Mouse (Mus musculus) c-Kit-positive CD71-positive TER-119-positive erythroid progenitor cells, embryonic 14.5 days (primary cell): ENCODE measurements around the gene Mtrex.
A peak's percentile ranks its signal among the peaks of the same experiment; 100 is the strongest.

Experiments
- DNase-seq: peaks from one replicate; pipeline ENCODE4 v3.0.0-alpha.2; 2013; ENCODE audit warnings: low spot score

The Mtrex gene

DNA sequence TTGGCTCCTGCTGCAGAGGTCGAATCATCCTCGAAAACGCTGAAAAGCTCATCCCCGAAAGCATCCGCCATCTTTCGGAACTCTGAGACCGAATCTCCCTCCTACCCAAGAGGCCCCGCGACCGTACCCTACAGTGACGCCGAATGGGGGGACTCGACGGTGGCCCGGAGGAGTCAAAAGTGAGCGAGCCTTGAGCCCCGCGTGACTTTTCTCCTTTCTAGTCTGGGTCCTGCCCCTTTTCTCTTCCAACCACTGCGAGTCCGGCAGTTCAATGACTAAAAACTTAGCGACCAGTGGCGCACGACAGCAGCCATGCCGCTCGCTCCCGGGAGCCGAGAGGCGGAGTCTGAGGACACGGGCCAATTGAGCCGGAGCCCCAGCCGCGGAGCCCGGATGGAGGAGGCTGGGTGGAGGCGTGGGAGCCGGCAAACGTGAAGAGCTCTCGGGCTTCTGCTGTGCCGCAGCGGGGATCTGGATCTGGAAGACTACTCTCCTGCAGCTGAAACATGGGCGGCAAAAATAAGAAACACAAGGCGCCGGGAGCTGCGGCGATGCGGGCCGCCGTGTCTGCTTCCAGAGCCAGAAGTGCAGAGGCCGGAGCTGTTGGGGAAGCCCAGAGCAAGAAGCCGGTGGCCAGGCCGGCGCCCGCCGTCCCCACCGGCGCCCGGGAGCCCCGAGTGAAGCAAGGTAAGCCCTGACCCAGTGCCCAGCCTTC is at the start of gene Mtrex, which contains the start of gene Dhx29:
TSS of gene Mtrex (minus strand) at position 112 of the 715 bp plus-strand sequence.
TSS of gene Dhx29 (plus strand) at position 168 of the 715 bp plus-strand sequence.
- DNase-seq, result peak; percentile 97

DNA sequence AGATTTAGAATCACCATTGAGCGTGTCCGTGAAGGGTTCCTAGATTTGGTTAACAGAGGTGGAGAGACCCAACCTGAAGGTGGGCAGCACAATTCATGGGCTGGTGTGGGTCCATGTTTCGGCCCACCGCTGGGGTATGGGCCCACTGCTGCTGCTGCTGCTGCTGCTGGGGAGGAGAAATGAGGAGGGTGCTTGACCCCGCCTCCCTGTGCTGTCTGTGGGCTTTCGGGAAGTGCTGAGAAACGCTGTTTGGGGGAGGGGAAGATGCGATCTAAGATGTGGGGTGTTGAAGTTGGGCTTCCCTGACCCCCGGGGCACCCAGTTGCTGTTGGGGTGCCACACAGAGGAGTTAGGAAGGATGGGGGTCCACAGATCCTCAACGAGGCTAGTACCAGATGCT is 49.5 kb upstream of the Mtrex start:
- DNase-seq, result no peak

DNA sequence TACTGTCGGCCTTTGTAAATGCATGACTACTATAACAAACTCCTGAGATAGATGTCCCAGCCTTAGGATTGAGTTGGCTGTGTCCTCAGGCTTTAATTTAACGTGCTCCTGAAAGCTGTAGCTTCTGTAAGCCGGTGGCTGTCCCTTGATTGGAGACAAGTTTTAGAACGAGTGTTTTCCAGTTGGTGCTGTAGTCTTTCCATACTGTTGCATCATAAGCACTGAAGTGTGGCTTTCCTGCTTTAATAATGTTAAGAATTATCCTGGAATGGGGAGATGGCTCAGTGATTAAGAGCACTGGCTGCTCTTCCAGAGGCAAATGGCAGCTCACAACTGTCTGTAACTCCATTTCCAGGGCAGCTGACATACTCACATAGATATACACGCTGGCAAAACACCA is 40.1 kb upstream of the Mtrex start:
- no peak for DNase-seq

DNA sequence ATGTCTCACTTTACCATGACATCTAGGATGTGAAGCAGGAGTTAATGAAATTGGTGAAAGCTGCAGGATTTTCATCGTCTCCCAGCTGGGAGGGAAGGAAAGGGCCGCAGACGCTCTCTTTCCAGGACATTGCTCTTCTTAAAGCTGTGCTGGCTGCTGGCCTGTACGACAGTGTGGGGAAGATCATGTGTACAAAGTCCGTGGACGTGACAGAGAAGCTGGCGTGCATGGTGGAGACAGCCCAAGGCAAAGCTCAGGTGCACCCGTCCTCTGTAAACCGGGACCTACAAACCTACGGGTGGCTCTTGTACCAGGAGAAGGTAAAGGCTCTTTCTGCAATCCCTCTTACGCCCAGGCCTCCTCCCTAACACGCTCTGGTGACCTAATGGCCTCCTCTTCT is 37.2 kb upstream of the Mtrex start:
- DNase-seq, result no peak

DNA sequence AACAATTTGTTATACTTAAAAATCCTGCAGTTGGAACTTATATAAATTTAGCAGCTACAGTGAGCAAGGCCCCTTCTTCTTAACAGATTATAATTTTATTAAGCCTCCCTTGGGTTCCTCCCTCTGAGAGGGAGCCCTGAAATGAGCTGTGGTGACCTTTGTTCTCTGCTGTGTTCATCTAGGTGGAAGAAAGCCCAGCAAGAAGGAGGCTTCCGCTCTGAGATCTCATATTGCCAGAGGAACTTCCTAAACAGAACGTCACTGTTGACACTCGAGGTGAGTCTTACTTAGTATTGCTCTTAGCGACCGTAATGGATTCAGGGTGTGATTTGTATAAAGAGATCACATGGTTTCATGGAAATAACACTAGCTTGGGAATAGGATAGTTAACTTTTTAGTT is 35.9 kb upstream of the Mtrex start:
- DNase-seq, result no peak

DNA sequence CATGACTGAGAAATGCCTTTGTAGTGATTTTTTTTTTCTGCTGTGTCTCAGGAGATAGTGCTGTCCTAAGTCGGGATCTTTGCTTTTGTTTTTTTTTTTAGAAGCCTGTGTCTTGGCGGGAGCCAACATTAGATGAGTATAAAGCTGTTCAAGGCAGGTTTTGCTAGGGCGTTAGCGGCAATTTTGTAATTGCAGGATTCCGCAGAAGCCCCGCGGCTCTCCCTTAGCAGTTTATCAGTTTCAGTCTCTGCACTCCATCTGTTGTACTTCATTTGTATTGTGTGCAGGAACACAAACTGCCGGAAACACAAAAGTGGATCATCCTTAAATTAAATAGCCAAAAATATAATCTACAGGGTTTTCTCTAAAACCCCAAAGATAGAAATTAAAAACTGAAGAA is 26.9 kb upstream of the Mtrex start:
- DNase-seq, result no peak

DNA sequence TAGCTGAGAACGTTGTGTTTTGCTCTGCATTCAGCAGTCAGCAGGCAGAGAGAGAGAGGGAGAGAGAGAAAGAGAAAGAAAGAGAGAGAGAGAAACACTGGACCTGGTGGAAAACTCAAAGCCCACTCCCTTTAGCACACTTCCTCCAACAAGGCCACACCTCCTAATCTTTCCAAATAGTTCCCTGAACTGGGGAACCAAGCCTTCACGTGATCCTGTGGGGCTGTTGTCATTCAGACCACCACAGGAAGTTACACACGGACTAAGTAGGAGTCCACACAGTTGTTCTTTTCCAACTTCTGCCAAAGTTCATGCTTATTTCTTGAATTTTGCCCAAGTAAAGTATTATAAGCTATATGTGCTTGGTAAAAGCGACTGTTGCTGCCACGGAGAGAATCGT is 18.7 kb upstream of the Mtrex start:
- no peak for DNase-seq

DNA sequence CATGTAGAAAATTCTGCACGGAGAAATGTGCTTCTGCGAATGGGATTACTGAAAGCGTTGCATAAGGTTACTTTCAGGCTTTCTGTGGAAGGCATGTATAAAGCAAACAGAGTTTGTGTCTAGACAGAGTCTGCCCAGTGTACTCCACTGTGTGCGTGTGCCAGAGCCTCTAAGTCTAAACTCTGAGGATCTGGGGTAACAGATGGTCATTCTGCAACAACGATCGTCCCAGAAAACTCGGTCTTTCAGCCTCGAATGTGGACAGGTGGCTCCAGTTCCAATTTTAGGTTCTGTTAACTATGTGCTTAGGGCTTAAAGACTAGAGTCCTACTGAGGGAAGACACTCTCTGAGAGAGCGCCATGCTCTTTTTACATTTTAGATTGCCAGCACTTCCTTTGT is 18.1 kb upstream of the Mtrex start:
- DNase-seq, result no peak

DNA sequence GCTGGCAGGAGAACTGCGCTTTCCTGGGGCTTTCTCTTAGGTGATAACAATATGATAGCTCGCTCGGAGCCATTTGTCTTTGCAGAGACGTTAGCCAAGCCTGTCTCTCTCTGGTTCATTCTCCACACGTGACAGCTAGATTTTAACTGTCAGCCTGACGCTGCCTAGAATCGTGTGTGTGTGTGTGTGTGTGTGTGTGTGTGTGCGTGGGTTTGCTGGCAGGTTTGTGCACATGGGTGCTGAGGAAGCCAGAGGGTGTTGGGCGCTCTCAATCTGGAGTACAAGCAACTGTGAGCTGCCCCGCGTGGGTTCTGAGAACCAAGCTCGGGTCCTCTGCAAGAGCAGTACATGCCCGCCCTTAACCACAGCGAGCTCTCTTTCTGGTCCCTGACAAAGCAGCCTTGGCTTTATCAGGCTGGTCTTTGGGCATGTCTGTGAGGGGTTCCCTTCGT is 14.7 kb upstream of the Mtrex start:
- DNase-seq, result no peak

DNA sequence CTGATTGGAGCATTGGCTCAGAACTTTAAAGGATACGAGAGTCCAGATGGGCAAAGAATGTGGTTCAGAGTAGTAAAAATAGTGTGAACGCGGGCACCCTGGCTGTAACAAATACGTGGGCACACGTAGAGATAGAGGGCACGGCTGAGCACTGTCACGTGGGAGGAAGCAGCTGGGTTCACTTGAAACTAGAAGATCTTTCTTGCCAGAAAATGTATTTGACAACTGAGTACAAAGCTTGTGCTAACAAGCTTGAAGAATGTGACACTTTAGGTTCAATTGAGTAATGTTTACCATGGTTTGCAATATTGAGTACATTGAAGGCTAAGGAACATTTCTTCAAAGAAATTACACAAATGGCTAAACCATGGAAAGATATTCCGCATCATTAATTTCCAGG is 10.9 kb upstream of the Mtrex start:
- DNase-seq, result no peak

DNA sequence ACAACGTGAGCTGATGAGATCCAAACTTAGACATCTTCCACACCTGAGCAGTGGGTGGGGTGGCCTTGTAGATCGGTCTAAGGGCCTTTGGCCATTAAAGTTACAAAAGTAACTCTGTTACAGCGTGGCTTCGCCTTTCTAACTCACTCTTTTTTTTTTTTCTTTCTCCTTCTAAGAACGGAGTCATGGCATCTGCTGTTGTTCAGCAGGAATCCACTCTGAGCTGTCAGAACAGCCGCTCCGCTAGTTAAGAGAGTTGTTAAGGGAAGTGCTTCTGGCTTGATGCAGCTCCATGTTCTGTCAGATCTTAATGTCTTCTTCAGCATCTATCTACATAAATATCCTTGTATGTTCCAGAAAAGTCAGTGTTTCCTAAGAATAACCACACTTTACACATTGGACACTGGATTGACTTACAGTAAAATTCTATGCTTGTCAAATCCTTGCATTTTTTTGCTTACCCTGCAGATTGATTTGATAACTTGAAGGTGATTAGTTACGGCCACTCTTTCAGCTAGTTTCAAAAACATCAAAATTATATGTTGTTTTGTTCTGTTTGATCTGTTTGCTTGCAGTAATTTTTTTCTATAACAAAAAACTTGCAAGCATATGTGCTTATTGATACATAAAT is 955 bp upstream of the Mtrex start:
- DNase-seq, result peak; percentile 28

DNA sequence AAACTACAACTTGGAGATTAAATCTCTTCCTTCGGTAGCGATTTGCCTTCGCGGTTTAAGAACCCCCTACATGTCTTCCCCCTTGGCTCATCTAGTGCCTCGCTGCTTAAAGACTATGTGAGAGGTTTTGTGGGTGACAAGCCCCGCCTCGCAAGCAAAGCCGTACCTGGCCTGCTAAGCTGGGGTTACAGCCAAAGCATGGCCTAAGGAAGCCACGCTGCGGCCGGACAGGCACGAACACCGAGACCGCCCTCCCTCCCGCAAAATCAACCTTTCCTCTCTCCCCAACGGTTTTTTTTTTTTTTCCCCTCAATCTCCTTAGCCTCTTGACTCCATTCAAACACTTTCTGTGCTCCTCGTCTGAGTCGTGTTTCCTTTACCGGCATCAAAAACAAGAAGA is 402 bp downstream of the Mtrex start:
- DNase-seq, result peak; percentile 51

DNA sequence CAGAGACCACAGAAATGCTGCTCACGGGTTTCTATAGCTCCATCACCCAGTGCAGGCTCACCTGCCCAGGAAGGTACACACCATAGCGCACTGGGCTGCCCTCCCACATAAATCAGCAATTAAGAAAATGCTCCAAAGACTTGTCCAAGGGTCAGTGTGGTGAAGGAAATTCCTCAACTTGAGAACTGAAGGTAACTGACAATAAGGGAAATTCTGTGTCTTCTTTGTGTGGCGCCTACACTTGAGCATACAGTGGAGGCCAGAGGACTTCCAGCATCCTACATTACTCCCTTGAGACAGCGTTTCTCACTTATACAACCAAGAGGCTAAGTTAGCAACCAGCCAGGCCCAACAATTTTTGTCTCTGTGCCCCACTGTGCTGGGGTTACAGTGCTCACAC is 1.2 kb downstream of the Mtrex start:
- DNase-seq, result no peak

DNA sequence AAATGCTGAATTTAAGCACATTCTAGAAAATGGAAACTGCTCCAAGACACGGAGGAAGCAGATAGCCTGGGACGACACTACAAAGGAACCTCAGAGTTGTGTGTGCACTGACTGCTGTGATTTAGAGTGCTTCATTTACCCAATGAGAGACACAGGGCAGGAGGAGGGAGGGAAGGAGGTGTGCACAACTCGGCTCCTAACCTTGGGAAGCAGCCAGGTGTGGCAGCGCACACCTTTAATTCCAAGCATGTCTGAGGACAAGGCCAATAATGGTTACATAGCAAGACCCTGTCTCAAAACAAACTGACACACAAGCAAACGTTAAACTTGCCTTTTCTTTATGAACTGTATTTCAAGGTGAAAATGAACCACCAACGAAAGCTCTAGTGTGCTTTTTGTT is 1.9 kb downstream of the Mtrex start:
- no peak for DNase-seq

DNA sequence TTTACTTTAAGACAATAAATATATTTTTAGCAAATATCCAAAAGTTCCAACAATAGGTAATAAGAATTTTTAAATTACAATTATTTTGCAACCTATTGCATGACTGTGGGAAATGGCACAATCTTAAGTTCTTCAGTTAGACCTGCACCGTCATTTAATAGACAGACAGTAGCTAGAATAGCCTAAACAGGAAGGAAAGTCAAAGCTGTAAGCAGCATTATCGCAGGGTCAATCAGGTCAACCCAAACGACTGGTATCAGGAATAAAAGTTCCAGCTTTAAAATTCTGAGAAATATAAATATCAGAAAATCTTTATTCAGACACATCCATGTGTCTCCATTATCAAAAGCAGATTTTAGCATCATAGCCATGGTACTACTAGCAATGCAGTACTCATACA is 6.3 kb downstream of the Mtrex start:
- no peak for DNase-seq

DNA sequence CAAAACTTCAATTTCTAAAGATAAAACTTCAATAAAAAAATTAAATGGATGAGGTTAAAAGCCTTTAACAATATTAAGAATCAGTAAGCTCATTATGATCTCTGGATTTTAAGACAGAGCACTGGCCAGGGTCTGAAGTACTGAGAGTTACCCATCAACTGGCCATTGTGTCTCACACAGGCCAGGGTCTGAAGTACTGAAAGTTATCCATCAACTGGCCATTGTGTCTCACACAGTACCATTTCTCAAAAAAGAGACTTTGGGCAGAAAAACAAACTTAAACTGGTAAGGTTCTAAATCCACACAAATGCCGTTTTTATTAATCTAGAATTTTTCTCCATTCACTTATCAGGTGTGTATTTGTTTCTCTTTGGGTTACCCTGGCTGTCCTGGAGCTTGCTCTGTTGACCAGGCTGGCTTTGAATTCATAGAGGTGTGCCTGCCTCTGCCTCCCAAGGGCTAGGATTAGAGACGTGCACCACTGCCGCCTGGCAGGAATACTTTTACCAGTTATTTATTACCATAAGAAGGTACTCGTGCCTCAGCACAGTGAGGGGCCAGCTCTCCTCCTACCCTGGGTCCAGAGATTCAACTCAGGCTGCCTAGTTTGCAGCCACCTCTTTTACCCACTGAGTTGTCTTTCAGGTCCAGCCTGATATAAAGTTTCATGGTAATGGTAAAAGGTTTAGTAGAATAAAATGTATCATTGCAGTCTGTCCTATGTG is 7.9 kb downstream of the Mtrex start:
- no peak for DNase-seq

DNA sequence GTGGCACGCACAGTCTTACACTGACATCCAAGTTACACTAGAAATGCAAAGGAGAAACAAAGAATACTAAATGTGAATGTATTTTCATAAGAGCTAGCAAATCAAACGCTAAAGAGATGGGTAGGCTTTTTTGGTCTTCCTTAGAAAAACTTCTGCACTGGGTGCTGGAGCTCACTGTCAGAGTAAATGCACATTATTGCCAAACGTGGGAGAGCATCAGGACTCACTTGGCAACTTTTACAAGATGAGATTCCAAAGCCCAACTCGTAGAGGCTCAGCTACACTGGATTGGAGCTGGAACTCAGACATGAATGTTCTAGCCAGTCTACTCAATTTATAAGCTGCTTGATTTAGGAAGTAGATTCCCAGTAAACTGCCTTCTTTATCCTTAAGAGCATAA is 16.8 kb downstream of the Mtrex start:
- no peak for DNase-seq

DNA sequence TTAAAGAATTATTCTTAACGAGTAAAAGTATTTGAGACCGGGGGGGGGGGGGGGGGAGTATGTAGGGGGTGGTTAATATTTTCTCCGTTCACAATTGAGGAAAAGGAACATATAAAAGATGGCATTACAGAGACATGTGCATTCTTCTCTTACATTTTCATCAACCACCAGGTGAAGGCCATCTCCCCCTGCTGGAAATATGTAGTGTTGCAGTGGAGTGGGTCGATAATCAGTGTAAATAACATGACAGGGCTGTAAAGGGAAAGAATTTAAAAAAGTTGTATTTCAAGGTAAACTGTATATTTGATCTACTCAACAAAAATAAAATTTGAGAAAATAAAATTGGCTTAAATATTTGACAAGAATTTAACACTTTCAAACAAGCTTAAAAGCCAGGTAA is 17.5 kb downstream of the Mtrex start:
- DNase-seq, result peak; percentile 52

DNA sequence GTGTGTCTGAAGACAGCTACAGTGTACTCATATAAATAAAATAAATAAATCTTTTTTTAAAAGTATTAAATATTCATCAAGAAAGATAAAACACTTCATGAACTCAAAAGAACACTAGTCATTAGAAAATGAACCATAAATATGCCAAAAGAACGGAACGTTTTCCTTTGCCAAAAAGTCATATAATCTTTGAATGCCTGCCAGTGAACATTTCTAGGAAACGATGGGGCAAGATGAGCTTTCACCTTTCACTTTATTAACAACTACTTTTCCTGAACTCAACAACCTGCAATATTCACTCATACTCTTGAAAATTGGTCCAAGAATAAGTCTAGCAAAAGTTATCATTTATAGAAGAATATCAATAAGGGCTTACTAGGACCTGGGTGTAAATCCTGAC is 25.0 kb downstream of the Mtrex start:
- DNase-seq, result no peak

DNA sequence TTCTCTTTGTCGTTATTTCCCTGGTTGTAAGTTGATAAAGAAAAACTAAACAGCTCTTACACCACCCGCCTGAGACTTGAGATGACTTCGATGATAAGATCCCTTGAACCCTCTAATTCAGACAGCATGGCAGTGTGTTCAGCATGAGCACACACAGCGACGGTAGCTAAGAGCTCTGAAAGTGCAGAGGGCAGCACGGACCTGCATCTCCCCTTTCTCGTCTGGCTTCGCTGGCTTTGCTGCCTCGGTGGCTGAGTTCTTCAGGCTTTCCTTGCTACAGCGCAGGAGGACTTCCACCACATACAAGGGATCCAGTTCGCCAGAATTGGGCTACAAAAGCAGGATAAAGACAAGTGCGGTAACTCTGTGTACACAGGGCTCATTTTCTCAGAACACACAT is 40.0 kb downstream of the Mtrex start:
- DNase-seq, result no peak

DNA sequence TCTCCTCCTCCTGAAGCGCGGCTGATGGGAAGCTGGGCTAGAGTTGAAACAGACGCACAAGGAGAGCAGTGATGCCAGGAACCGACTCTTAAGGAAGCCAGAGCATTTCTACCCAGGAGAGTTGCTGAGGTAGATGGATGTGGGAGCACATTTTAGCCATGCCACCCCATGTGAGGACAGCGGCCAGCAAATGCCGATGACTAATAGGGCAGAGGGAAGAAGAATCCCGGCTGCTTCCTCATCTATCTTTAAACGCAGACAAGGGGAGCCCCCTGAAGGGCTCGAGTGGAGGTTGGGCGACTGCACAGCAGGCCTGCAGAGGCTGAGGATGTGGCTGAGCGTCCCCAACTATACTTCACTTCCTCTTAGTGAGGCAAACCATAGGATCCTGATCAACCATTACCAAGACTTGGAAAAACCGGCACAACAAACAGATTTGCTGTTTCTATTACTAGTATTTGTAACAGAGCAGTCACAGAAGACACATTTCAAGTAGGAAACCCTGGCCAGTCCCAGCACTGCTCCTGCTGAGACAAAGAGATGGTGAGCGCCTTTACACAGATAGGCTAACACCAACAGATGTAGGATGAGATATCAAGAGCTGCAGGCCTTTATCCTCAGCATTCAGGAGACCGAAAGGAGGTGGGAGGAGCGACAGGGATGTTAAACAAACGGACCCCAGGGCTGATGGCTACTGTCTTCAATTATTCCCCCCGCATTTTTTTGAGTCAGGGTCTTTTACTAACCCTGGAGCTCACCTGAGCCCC is 55.5 kb downstream of the Mtrex start:
- peak; percentile 3 for DNase-seq

DNA sequence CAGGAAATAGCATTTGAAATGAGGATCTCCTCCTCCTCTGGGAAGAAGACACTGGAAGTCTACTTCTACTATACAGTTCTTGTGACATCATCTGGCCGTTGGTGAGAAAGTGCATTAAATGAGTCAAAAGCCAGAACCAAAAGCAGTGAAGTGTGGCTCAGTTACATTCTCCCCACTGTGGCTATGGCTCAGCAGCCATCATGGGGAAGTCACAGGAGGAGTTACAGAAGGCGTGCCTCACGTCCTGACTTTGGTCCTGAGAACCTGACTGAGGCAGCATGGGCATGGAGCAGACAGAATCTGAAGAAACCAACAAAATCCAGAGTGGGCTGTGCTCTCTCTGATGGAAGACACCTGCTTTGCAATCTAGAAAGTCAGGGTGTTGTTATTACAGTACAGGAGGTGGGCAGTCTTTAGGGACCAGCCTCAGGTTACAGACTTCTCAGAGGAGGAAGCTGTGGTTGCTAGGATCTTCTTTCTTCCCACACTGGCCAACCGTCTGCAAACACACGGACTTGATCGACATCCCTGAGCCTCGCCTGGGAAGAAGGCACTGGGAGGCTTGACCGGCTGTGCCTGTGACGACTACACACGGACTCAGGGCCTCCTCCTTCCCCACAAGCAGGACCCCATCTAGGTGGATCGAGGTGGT is 57.0 kb downstream of the Mtrex start:
- no peak for DNase-seq
